Mouse (Mus musculus) lung, embryonic 14.5 days (tissue): ENCODE results near the gene Sumo3. TPM values are rescaled to one million over a fixed set of nuclear protein-coding genes. Genes with fewer than 3 reads are reported as not detected.

Source experiments
- ATAC-seq: fragments of 200-750 bp; cut with Nextera tagmentation; 2 replicates; pipeline ENCODE4 v1.8.0; 2017; ENCODE audit warnings: mild to moderate bottlenecking, moderate TSS enrichment, moderate library complexity; ENCODE audit not compliant: insufficient read depth
- DNase-seq: peaks from one replicate; pipeline ENCODE4 v3.0.0-alpha.2; 2015
- H3K27ac ChIP-seq: fragments of 300-500 bp; sonication (generic); 2 replicates; pipeline ENCODE4 v1.5.1; 2014; ENCODE audit warnings: low read depth, mild to moderate bottlenecking, moderate library complexity
- H3K27me3 ChIP-seq: fragments of 300-500 bp; sonication (generic); 2 replicates; pipeline ENCODE4 v1.6.1; 2014; ENCODE audit warnings: low read length, control low read depth; ENCODE audit not compliant: insufficient read depth
- H3K36me3 ChIP-seq: fragments of 300-500 bp; sonication (generic); 2 replicates; pipeline ENCODE4 v1.6.1; 2014; ENCODE audit warnings: control low read depth; ENCODE audit not compliant: insufficient read depth
- H3K4me1 ChIP-seq: fragments of 300-500 bp; sonication (generic); 2 replicates; pipeline ENCODE4 v1.6.1; 2014; ENCODE audit warnings: antibody characterized with exemption, control low read depth; ENCODE audit not compliant: insufficient read depth
- H3K4me2 ChIP-seq: fragments of 300-500 bp; sonication (generic); 2 replicates; pipeline ENCODE4 v1.6.1; 2014; ENCODE audit warnings: mild to moderate bottlenecking
- H3K4me3 ChIP-seq: fragments of 300-500 bp; sonication (generic); 2 replicates; pipeline ENCODE4 v1.5.1; 2014; ENCODE audit warnings: low read depth, low read length
- H3K9ac ChIP-seq: fragments of 300-500 bp; sonication (generic); 2 replicates; pipeline ENCODE4 v1.6.1; 2014
- H3K9me3 ChIP-seq: fragments of 300-500 bp; sonication (generic); 2 replicates; pipeline ENCODE4 v1.6.1; 2016; ENCODE audit warnings: low read depth, low read length, control low read depth
- CTCF ChIP-seq: IDR thresholded peaks from 2 replicates; pipeline ENCODE4 v1.5.1; 2016; ENCODE audit warnings: antibody characterized with exemption, low read depth
- WGBS: fragments of 180-500 bp; shearing (Covaris S2); extraction: QIAGEN DNeasy Blood & Tissue Kit; methylation state at CpG from one replicate; pipeline ENCODE4 v1.1.7; 2014; 5-methylcytosine and 5-hydroxymethylcytosine counted together
- polyA plus RNA-seq: library from polyadenylated mRNA; unstranded; fragments of >200 nt; fragmentation: Nextera tagmentation; extraction: Ambion mirVana; gene quantifications from 2 replicates; pipeline ENCODE4 v1.2.1, GENCODE M21; 2014

The Sumo3 gene
- polyA plus RNA-seq, 1 experiment from 2014 or later = 337 TPM

DNA sequence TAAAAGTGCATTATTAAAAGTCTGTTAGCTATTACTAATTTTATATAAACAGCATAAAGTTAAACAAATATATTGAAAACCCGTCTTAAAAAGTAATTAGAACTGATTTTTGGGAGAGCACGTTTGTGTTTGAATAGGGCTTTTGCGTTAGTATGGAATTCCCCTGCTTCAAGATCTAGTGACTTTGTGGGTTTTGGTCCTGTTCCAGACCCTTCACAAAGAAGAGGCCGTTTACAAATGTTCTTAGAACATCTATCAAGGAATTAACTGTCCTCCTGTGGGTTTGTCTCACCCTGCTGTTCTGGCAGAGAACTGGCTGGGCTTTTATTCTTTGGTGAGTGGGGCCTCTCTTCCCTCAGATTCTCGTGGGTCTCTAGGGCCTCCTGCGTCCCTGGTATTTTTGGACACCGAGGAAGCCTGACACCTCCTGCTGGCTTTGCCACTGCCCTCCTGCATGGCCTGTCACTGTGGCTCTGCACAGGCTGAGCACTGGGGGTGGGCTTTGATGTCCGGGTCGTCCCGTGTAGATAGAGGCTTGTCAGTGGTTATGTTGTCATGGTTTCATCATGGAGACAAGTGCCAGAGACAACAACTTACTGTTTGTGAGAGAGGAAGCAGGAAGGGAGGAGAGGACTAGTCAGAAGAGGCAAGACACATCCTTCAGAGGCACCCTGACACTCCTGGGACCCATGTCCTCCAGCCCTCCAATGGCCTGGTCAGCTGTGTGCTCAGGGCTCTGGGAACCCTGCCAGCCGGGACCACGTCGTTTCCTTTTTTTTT is 28.7 kb downstream of the Sumo3 start:
- 35% methylated on average over 13 of the region's 13 CpGs for WGBS
- Histone ChIP-seq H3K9ac (no peak overlapping the region), H3K27ac (peak overlapping the region; percentile 48; the same call in 1 of the 2 replicates), H3K4me1 (0 out of 2 replicates have a peak, but pooled peaks cover 4% of the 10 kb centered on the region), H3K9me3 (no peaks in the 10 kb centered on the region), H3K4me2 (no peak overlapping the region), H3K4me3 (no peak overlapping the region), H3K36me3 (peaks cover 61% of the 10 kb centered on the region), H3K27me3 (no peaks in the 10 kb centered on the region)
- peak; percentile 87 for ATAC-seq
- peak; percentile 66 for DNase-seq
- TF ChIP-seq CTCF = no peak

DNA sequence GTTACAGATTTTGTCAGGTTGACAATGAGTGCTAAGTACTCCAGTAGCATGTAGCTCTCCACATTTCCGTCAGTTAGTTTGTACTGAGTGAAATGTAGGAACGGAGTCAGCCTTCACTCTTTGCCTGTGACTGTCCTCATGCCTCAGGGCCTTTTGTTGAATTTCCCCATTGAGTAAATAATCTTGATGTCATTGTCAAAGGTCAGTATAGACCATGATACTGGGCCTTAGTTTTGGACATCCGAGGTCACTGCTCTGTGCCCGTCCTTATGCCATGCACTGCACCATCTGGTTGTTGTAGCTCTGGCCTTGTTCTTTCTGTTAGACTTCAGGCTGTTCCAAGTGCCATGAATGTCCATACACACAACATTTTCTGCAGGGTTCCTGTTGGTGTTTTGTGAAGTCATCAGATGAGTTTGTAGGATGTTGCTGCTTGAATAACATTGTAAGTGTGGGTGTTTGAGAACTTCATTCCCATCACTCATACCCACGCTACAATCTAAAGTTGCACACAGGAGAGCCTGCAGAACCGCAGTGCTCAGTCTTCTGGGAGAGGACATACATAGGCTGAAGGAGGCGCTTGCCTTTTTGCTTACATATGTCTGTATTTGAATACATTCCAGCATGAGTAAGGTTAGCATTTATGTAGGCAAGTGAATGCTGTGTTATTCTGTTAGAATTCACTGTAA is 30.5 kb downstream of the Sumo3 start:
- Histone ChIP-seq H3K27ac (no peak overlapping the region), H3K4me1 (0 out of 2 replicates have a peak, but pooled peaks cover 4% of the 10 kb centered on the region), H3K9ac (no peak overlapping the region), H3K9me3 (no peaks in the 10 kb centered on the region), H3K4me2 (no peak overlapping the region), H3K4me3 (no peak overlapping the region), H3K27me3 (no peaks in the 10 kb centered on the region), H3K36me3 (peaks cover 74% of the 10 kb centered on the region)
- 86% methylated on average over 7 of the region's 7 CpGs for WGBS
- TF ChIP-seq CTCF = no peak
- DNase-seq = no peak
- no peak for ATAC-seq

DNA sequence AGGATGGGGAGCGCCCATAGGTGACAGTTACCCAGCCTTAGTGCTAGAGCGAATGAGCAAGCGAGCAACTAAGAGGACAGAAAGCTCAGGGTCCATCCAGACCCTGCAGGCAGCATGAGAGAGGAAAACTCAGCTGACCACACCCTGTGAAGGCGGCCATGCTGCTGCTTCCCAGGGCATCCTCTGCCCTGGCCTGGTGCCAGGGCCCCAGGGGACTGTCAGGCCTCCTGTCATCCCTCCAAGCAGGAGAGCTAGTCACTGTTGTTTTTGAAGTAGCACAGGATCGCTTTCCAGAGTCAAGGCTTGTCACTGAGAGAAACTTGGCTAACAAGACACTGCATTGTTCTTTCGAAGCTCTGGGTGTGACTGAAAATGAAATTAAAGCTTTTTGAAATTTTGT is 33.1 kb downstream of the Sumo3 start:
- H3K4me2 ChIP-seq = no peak overlapping the region
- no peak overlapping the region; the same call in 1 of the 2 replicates for H3K27ac ChIP-seq
- no peak for TF ChIP-seq CTCF
- DNase-seq (no peak), ATAC-seq (no peak)
- H3K9me3 ChIP-seq = no peaks in the 10 kb centered on the region
- H3K4me1 ChIP-seq = 0 out of 2 replicates have a peak, but pooled peaks cover 4% of the 10 kb centered on the region
- 80% methylated on average over 6 of the region's 6 CpGs for WGBS
- peaks cover 74% of the 10 kb centered on the region for H3K36me3 ChIP-seq
- no peaks in the 10 kb centered on the region for H3K27me3 ChIP-seq
- H3K9ac ChIP-seq = no peak overlapping the region
- no peak overlapping the region for H3K4me3 ChIP-seq

DNA sequence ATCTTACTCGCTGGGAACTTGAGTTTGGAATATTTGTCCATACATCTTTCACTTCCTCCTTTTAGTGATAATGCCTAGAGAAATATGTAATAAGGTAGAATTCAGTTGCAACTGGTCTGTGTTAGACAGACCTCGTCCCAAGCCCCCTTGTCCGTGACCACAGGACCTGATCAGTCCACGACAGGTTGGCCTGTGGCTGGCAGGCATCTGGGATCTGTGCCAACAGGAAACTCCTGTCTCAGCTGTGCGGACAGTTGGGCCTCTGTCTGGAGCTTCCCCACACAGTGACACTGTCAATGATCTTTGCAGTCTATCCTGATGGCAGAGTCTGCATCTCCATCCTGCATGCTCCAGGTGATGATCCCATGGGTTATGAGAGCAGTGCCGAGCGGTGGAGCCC is 37.3 kb downstream of the Sumo3 start:
- no peak for TF ChIP-seq CTCF
- peaks cover 78% of the 10 kb centered on the region for H3K36me3 ChIP-seq
- WGBS = 65% methylated on average over 7 of the region's 7 CpGs

DNA sequence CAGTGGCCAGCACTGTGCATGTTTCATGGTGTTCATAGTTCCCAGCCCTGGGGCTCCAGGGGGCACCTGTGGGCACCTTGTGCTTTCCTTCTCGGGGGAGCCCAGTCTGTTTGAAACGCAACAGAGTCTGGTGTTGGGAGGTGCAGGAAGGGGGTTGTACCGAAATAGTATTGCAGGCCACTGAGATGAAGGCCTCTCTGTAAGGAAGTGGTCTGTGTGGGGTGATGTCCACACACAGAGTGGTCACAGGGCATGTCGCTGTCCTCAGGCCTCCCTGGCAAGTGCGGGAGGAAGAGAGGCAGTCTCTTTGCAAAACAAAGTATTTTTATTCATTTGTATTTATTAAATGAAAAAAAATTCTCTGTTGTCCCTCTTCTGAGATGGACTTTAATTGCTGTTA is 39.7 kb downstream of the Sumo3 start:
- Histone ChIP-seq H3K4me1 (no peaks in the 10 kb centered on the region), H3K27me3 (no peaks in the 10 kb centered on the region), H3K27ac (no peak overlapping the region), H3K9ac (no peak overlapping the region), H3K4me3 (no peak overlapping the region), H3K36me3 (peaks cover 60% of the 10 kb centered on the region), H3K4me2 (no peak overlapping the region), H3K9me3 (no peaks in the 10 kb centered on the region)
- WGBS = 85% methylated on average over 5 of the region's 5 CpGs
- TF ChIP-seq CTCF = no peak
- DNase-seq (no peak), ATAC-seq (no peak)

More for the DNA sequence above, 37.3 kb downstream of the Sumo3 start:
- Histone ChIP-seq H3K9ac (no peak overlapping the region), H3K27me3 (no peaks in the 10 kb centered on the region), H3K4me3 (no peak overlapping the region), H3K27ac (no peak overlapping the region), H3K4me1 (no peaks in the 10 kb centered on the region), H3K9me3 (no peaks in the 10 kb centered on the region), H3K4me2 (no peak overlapping the region)
- ATAC-seq (no peak), DNase-seq (no peak)

DNA sequence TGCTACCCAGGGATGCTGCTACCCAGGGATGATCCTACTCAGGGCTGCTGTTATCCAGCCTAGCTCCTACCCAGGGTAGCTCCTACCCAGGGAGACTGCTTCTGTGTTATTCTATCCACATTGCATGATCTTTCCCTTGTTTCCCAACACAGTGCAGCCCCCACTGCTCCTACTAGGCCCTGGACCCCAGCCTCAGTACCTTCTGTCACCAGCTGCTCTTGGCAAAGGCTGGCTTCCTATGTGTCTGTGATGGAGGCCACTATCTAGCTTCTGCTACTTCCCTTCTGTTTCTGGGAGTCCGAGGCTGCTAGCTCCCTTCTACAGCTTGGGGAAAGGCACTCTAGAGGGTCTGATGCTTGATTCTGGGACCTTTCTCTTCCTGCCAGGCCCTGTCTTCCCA is 41.6 kb downstream of the Sumo3 start:
- Histone ChIP-seq H3K27me3 (no peaks in the 10 kb centered on the region), H3K4me1 (no peaks in the 10 kb centered on the region), H3K4me2 (no peak overlapping the region), H3K36me3 (peaks cover 43% of the 10 kb centered on the region), H3K9ac (no peak overlapping the region), H3K9me3 (no peaks in the 10 kb centered on the region), H3K4me3 (no peak overlapping the region), H3K27ac (no peak overlapping the region)
- ATAC-seq (no peak), DNase-seq (no peak)
- WGBS = 82% methylated on average over 1 of the region's 1 CpGs
- no peak for TF ChIP-seq CTCF

DNA sequence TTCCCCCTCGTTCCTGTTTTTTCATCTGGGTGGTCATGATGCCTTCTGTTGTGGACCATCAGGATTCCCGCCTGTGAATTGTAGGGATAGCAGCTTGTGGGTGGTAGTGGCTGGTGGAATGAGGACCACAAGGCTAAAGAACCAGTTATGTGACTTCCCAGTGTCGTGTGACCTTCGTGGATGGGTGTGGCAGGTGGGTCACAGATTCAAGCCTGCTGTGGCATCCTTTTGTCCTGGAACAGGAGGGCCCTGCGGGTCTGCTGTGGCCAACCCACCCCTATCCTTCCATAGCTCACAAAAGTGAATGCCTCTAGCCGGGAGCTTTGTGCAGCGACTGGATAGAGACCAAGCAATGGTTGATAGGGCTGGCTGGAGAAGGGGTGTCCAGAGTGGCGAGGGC is 42.0 kb downstream of the Sumo3 start:
- H3K4me2 ChIP-seq = no peak overlapping the region
- 79% methylated on average over 8 of the region's 8 CpGs for WGBS
- no peak overlapping the region for H3K27ac ChIP-seq
- TF ChIP-seq CTCF = no peak
- no peak overlapping the region for H3K9ac ChIP-seq
- H3K4me3 ChIP-seq = no peak overlapping the region
- DNase-seq = no peak
- no peak for ATAC-seq
- H3K36me3 ChIP-seq = peaks cover 38% of the 10 kb centered on the region
- no peaks in the 10 kb centered on the region for H3K9me3 ChIP-seq
- H3K4me1 ChIP-seq = no peaks in the 10 kb centered on the region
- H3K27me3 ChIP-seq = no peaks in the 10 kb centered on the region
